13 mouse cellular contexts compared by ENCODE assay signal in the genomic region with DNA sequence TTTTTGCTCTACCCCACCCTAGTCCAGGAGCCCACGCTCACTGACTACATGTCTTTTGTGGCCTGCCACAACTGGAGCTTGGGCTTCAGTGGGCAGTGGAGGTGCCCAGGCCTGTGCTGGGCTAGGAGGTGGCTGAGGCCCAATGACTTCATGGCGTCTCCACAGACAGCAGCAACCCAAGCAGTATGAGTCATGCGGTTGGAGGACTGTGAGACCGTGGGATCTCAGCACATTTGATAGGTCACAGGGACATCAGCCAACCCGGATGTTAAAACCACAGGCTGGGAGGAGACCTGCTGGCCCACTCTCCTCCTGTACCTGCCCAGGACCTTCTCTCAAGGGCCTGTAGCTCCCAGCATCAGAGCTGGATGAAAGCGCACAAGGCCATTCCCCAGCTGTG. TPM values are rescaled to one million over a fixed set of nuclear protein-coding genes. Genes with fewer than 3 reads are reported as not detected.
DNase-seq lines count a peak whose midpoint lies in the region; TF ChIP-seq lines count a peak whose summit lies in the region.
"Had no signal": no experiment of that assay in that cellular context is flagged by ENCODE, and none has a peak within 500 bp of the region (broad histone marks: within the 10 kb centered on the region; RNA-seq: fewer than 3 reads in every experiment).

No protein-coding gene starts in this region.

- peaks cover 9% of the 10 kb centered on the region; the same call in 1 of the 2 replicates for H3K79me2 ChIP-seq in liver, adult 2 months (ENCODE audit: control insufficient read depth, insufficient read depth, low read length)

- no peak overlapping the region for H3K9ac ChIP-seq in liver, adult 2 months (ENCODE audit: low read depth, low read length)
- H3K9ac ChIP-seq: embryonic facial prominence, embryonic 15.5 days; hindbrain, embryonic 12.5 days; lung, embryonic 15.5 days had no signal

- no peaks in the 10 kb centered on the region for H3K27me3 ChIP-seq in liver, adult 2 months (ENCODE audit: control insufficient read depth, insufficient read depth, low read length)
- H3K27me3 ChIP-seq in megakaryocyte, embryonic 14.5 days (replicated peaks) = peaks cover 44% of the 10 kb centered on the region
- H3K27me3 ChIP-seq: embryonic facial prominence, embryonic 15.5 days; hindbrain, embryonic 12.5 days; lung, embryonic 15.5 days had no signal

- 63% methylated on average over 6 of the region's 6 CpGs for WGBS in liver, adult 2 months

- peaks cover 14% of the 10 kb centered on the region for H3K4me1 ChIP-seq in liver, adult 2 months (ENCODE audit: control insufficient read depth, insufficient read depth, low read length)
- H3K4me1 ChIP-seq in megakaryocyte, embryonic 14.5 days = peaks cover 52% of the 10 kb centered on the region
- H3K4me1 ChIP-seq: embryonic facial prominence, embryonic 15.5 days; hindbrain, embryonic 12.5 days had no signal

- H3K4me3 ChIP-seq in liver, adult 2 months (ENCODE audit: insufficient read depth, low read depth, low read length) = no peak overlapping the region
- H3K4me3 ChIP-seq in megakaryocyte, embryonic 14.5 days (replicated peaks) = peak overlapping the region; percentile 51
- H3K4me3 ChIP-seq: embryonic facial prominence, embryonic 15.5 days; hindbrain, embryonic 12.5 days; lung, embryonic 15.5 days had no signal

- H3K36me3 ChIP-seq in liver, adult 2 months (ENCODE audit: control insufficient read depth, insufficient read depth, low read length) = no peaks in the 10 kb centered on the region
- no peaks in the 10 kb centered on the region for H3K36me3 ChIP-seq in megakaryocyte, embryonic 14.5 days (replicated peaks; ENCODE audit: low read length)
- H3K36me3 ChIP-seq: embryonic facial prominence, embryonic 15.5 days; hindbrain, embryonic 12.5 days; lung, embryonic 15.5 days had no signal

- no peak for TF ChIP-seq CTCF in liver, adult 2 months (IDR thresholded peaks at IDR 0.05; ENCODE audit: low read depth, low read length)

- H3K27ac ChIP-seq in liver, adult 2 months (replicated peaks; ENCODE audit: insufficient read depth, low read depth, low read length) = no peak overlapping the region
- H3K27ac ChIP-seq: embryonic facial prominence, embryonic 15.5 days; hindbrain, embryonic 12.5 days; lung, embryonic 15.5 days had no signal

- no peak for TF ChIP-seq POLR2A in liver, adult 2 months (IDR thresholded peaks at IDR 0.05; ENCODE audit: extremely low read depth, insufficient read depth, low read length)

- peaks cover 23% of the 10 kb centered on the region for H3K9me3 ChIP-seq in megakaryocyte, embryonic 14.5 days
- H3K9me3 ChIP-seq: lung, embryonic 15.5 days had no signal

- DNase-seq in liver, adult 2 months (ENCODE audit: extremely low read depth, low read depth, low spot score) = peak; percentile 46
- DNase-seq in liver = no peak
- DNase-seq in CD4-positive helper T cell, adult 2 months (ENCODE audit: low read depth, low spot score) = peak; percentile 71
- DNase-seq in adrenal gland, adult 8-10 months = peak; percentile 76
- DNase-seq in spleen, postnatal 10 days (ENCODE audit: low spot score in 2 of 2) = no peak
- DNase-seq in thymus, postnatal 36 days = no peak
- DNase-seq in cerebellum, adult 11-12 months = no peak
- DNase-seq: cerebellum, adult 9-11 months; kidney, postnatal 25 days had no signal

RNA-seq across cellular contexts. Expression of gene Ece1, which starts 8.2 kb away (rescaled TPM):
- total RNA-seq in liver, adult 2 months (2014; rRNA removed) = 430 and 630 TPM in 2 replicates
- polyA plus RNA-seq in liver, adult 2 months (2012; rRNA removed) = 55.2 and 213 TPM in 2 replicates
- 100 to 1,000 TPM; 248 to 380 (median 315) TPM for total RNA-seq in adrenal gland, adult 8-10 months (2022)
- 3.1 and 5.0 TPM in 2 replicates for polyA plus RNA-seq in megakaryocyte, embryonic 14.5 days (2012; ENCODE audit: insufficient read depth, low replicate concordance)

RNA-seq across cellular contexts. Expression of gene Alpl, which starts 57.6 kb away (rescaled TPM):
- total RNA-seq in liver, adult 2 months (2014; rRNA removed) = 5.1 and 6.9 TPM in 2 replicates
- polyA plus RNA-seq in liver, adult 2 months (2012; rRNA removed) = 7.3 and 10.0 TPM in 2 replicates
- 100 to 1,000 TPM in 2 of 4 experiments, 1 to 10 TPM in 2; 5.0 to 180 (median 83.0) TPM for total RNA-seq in adrenal gland, adult 8-10 months (2022)
- not detected in 2 replicates for polyA plus RNA-seq in megakaryocyte, embryonic 14.5 days (2012; ENCODE audit: insufficient read depth, low replicate concordance)

Comparison
In these comparisons a context has a peak if more than half of its experiments do, and no peak if none do; other contexts are left out.
1. DNase-seq: peak in liver, adult 2 months (single experiment), CD4-positive helper T cell, adult 2 months (single experiment) and adrenal gland, adult 8-10 months (single experiment); none in liver (single experiment), spleen, postnatal 10 days (0 of 2), thymus, postnatal 36 days (0 of 2) and cerebellum, adult 11-12 months (single experiment).